In genomic region chrX:19201383-19201782, GRCm38 (mm10) we compare ENCODE assay signal across 16 mouse cellular contexts.
A peak's percentile ranks its signal among the peaks of the same experiment; 100 is the strongest.
DNase-seq lines count a peak whose midpoint lies in the region; ATAC-seq and TF ChIP-seq lines count a peak whose summit lies in the region.
"Had no signal": no experiment of that assay in that cellular context is flagged by ENCODE, and none has a peak within 500 bp of the region (broad histone marks: within the 10 kb centered on the region; RNA-seq: fewer than 3 reads in every experiment).

No protein-coding gene starts in this region.

- no peaks in the 10 kb centered on the region for H3K9me3 ChIP-seq in embryonic facial prominence, embryonic 11.5 days (replicated peaks; ENCODE audit: control insufficient read depth, low read length)
- no peaks in the 10 kb centered on the region for H3K9me3 ChIP-seq in embryonic facial prominence, embryonic 10.5 days
- H3K9me3 ChIP-seq in liver, postnatal 0 days (ENCODE audit: low read length) = no peaks in the 10 kb centered on the region
- H3K9me3 ChIP-seq in liver, embryonic 11.5 days (ENCODE audit: control insufficient read depth, low read length) = no peaks in the 10 kb centered on the region
- no peaks in the 10 kb centered on the region for H3K9me3 ChIP-seq in E14TG2a.4 (ENCODE audit: low read length)
- H3K9me3 ChIP-seq in heart, embryonic 12.5 days (replicated peaks) = no peaks in the 10 kb centered on the region
- H3K9me3 ChIP-seq: embryonic facial prominence, embryonic 13.5 days; neural tube, embryonic 12.5 days had no signal

- no peaks in the 10 kb centered on the region for H3K36me3 ChIP-seq in embryonic facial prominence, embryonic 11.5 days (replicated peaks; ENCODE audit: control insufficient read depth, insufficient read depth, low read depth, low read length)
- H3K36me3 ChIP-seq in embryonic facial prominence, embryonic 10.5 days (replicated peaks) = no peaks in the 10 kb centered on the region
- H3K36me3 ChIP-seq in liver, postnatal 0 days (replicated peaks; ENCODE audit: insufficient read depth, low read length) = no peaks in the 10 kb centered on the region
- no peaks in the 10 kb centered on the region for H3K36me3 ChIP-seq in liver, embryonic 11.5 days (ENCODE audit: control insufficient read depth, insufficient read depth, low read length)
- H3K36me3 ChIP-seq in E14TG2a.4 (ENCODE audit: insufficient read depth, low read length) (no peaks in the 10 kb centered on the region), macrophage (ENCODE audit: inconsistent target) (no peaks in the 10 kb centered on the region)
- H3K36me3 ChIP-seq in heart, embryonic 12.5 days = no peaks in the 10 kb centered on the region
- H3K36me3 ChIP-seq: embryonic facial prominence, embryonic 13.5 days; neural tube, embryonic 12.5 days had no signal

- no peaks in the 10 kb centered on the region for H3K27me3 ChIP-seq in embryonic facial prominence, embryonic 11.5 days (ENCODE audit: control insufficient read depth, insufficient read depth, low read length)
- H3K27me3 ChIP-seq in embryonic facial prominence, embryonic 10.5 days (replicated peaks; ENCODE audit: low read depth, poor library complexity, severe bottlenecking) = no peaks in the 10 kb centered on the region
- H3K27me3 ChIP-seq in liver, postnatal 0 days (ENCODE audit: insufficient read depth, low read length) = no peaks in the 10 kb centered on the region
- H3K27me3 ChIP-seq in liver, embryonic 11.5 days (replicated peaks; ENCODE audit: control insufficient read depth, insufficient read depth, low read length) = no peaks in the 10 kb centered on the region
- H3K27me3 ChIP-seq in E14TG2a.4 (ENCODE audit: insufficient read depth, low read length) = no peaks in the 10 kb centered on the region
- no peaks in the 10 kb centered on the region for H3K27me3 ChIP-seq in heart, embryonic 12.5 days (replicated peaks)
- H3K27me3 ChIP-seq: embryonic facial prominence, embryonic 13.5 days; neural tube, embryonic 12.5 days had no signal

- no peak for TF ChIP-seq EP300 in liver, postnatal 0 days (IDR thresholded peaks at IDR 0.05; ENCODE audit: low read depth)

- H3K4me1 ChIP-seq in embryonic facial prominence, embryonic 11.5 days (ENCODE audit: control insufficient read depth, insufficient read depth, low read length) = no peaks in the 10 kb centered on the region
- no peaks in the 10 kb centered on the region for H3K4me1 ChIP-seq in embryonic facial prominence, embryonic 10.5 days
- no peaks in the 10 kb centered on the region for H3K4me1 ChIP-seq in liver, postnatal 0 days (ENCODE audit: insufficient read depth)
- H3K4me1 ChIP-seq in liver, embryonic 11.5 days (replicated peaks; ENCODE audit: control insufficient read depth, insufficient read depth, low read length) = no peaks in the 10 kb centered on the region
- no peaks in the 10 kb centered on the region for H3K4me1 ChIP-seq in E14TG2a.4 (replicated peaks; ENCODE audit: low read depth, low read length)
- H3K4me1 ChIP-seq in heart, embryonic 12.5 days (replicated peaks) = no peaks in the 10 kb centered on the region
- H3K4me1 ChIP-seq: embryonic facial prominence, embryonic 13.5 days; neural tube, embryonic 12.5 days had no signal

- no peak overlapping the region for H3K27ac ChIP-seq in embryonic facial prominence, embryonic 11.5 days (replicated peaks; ENCODE audit: low read depth, low read length)
- H3K27ac ChIP-seq in embryonic facial prominence, embryonic 10.5 days (replicated peaks) = no peak overlapping the region
- no peak overlapping the region for H3K27ac ChIP-seq in liver, postnatal 0 days (ENCODE audit: low read depth)
- H3K27ac ChIP-seq in liver, embryonic 11.5 days (ENCODE audit: low read depth, low read length) = no peak overlapping the region
- peak overlapping the region; percentile 39; the same call in 1 of the 2 replicates for H3K27ac ChIP-seq in macrophage
- no peak overlapping the region for H3K27ac ChIP-seq in heart, embryonic 12.5 days (ENCODE audit: poor library complexity, severe bottlenecking)
- H3K27ac ChIP-seq: embryonic facial prominence, embryonic 13.5 days; hindbrain, embryonic 14.5 days; neural tube, embryonic 12.5 days had no signal

- WGBS in embryonic facial prominence, embryonic 11.5 days = 78% methylated on average over 1 of the region's 1 CpGs
- WGBS in embryonic facial prominence, embryonic 10.5 days = 82% methylated on average over 1 of the region's 1 CpGs
- 64% methylated on average over 1 of the region's 1 CpGs for WGBS in liver, postnatal 0 days (ENCODE audit: insufficient replicate concordance)
- 86% methylated on average over 1 of the region's 1 CpGs for WGBS in liver, embryonic 11.5 days
- 75% methylated on average over 1 of the region's 1 CpGs for WGBS in macrophage (ENCODE audit: missing documents)
- WGBS in heart, embryonic 12.5 days = 56% methylated on average over 1 of the region's 1 CpGs

- no peak for ATAC-seq in embryonic facial prominence, embryonic 11.5 days (replicated peaks; ENCODE audit: insufficient number of reproducible peaks, low FRiP score, low TSS enrichment, low read depth)
- ATAC-seq in liver, postnatal 0 days = no peak
- ATAC-seq in liver, embryonic 11.5 days (replicated peaks; ENCODE audit: low FRiP score) = no peak
- no peak for ATAC-seq in heart, embryonic 12.5 days (ENCODE audit: insufficient number of reproducible peaks, low FRiP score)

- H3K4me3 ChIP-seq in embryonic facial prominence, embryonic 11.5 days (ENCODE audit: low read depth, low read length) = no peak overlapping the region
- H3K4me3 ChIP-seq in embryonic facial prominence, embryonic 10.5 days = no peak overlapping the region
- H3K4me3 ChIP-seq in liver, postnatal 0 days (ENCODE audit: low read depth, low read length) = no peak overlapping the region
- no peak overlapping the region for H3K4me3 ChIP-seq in liver, embryonic 11.5 days (ENCODE audit: low read depth, low read length)
- H3K4me3 ChIP-seq in E14TG2a.4 (replicated peaks; ENCODE audit: low read length) (no peak overlapping the region), macrophage (ENCODE audit: inconsistent target) (no peak overlapping the region)
- H3K4me3 ChIP-seq in heart, embryonic 12.5 days = no peak overlapping the region
- H3K4me3 ChIP-seq: embryonic facial prominence, embryonic 13.5 days; neural tube, embryonic 12.5 days had no signal

- TF ChIP-seq CTCF in liver, postnatal 0 days (IDR thresholded peaks at IDR 0.05; ENCODE audit: low read depth) = peak; percentile 39
- TF ChIP-seq CTCF in E14TG2a.4 (conservative IDR thresholded peaks at IDR 0.05; ENCODE audit: low read length) = peak; percentile 21; the same call in 1 of the 2 replicates

- H3K9ac ChIP-seq in embryonic facial prominence, embryonic 11.5 days (replicated peaks; ENCODE audit: low read length) = no peak overlapping the region
- H3K9ac ChIP-seq in liver, postnatal 0 days (replicated peaks) = no peak overlapping the region
- H3K9ac ChIP-seq in liver, embryonic 11.5 days (ENCODE audit: low read depth, low read length) = no peak overlapping the region
- no peak overlapping the region for H3K9ac ChIP-seq in heart, embryonic 12.5 days
- H3K9ac ChIP-seq: embryonic facial prominence, embryonic 13.5 days; hindbrain, embryonic 14.5 days; neural tube, embryonic 12.5 days had no signal

- peak; percentile 4 for DNase-seq in embryonic facial prominence, embryonic 11.5 days (ENCODE audit: low spot score)
- DNase-seq in embryonic facial prominence, embryonic 10.5 days (ENCODE audit: low spot score) = no peak
- no peak for DNase-seq in liver, postnatal 0 days
- no peak for DNase-seq in liver, embryonic 11.5 days (ENCODE audit: low spot score)
- no peak for DNase-seq in thymus, postnatal 10 days (ENCODE audit: low spot score in 2 of 2)
- DNase-seq: cerebellum, adult 18-20 months; gastrocnemius, postnatal 10 days; kidney, adult 2 months; spleen, adult 18-20 months had no signal

- H3K79me2 ChIP-seq in macrophage (ENCODE audit: inconsistent target) = no peaks in the 10 kb centered on the region

- H3K4me2 ChIP-seq in embryonic facial prominence, embryonic 11.5 days (ENCODE audit: low read depth, low read length) = no peak overlapping the region
- no peak overlapping the region for H3K4me2 ChIP-seq in liver, postnatal 0 days (ENCODE audit: low read depth, low read length)
- no peak overlapping the region for H3K4me2 ChIP-seq in liver, embryonic 11.5 days
- no peak overlapping the region for H3K4me2 ChIP-seq in heart, embryonic 12.5 days
- H3K4me2 ChIP-seq: embryonic facial prominence, embryonic 13.5 days; hindbrain, embryonic 14.5 days; midbrain, embryonic 11.5 days; neural tube, embryonic 12.5 days had no signal
